Mouse (Mus musculus) testis, adult 2 months (tissue): ENCODE data around the gene Pfn3. TPM values are rescaled to one million over a fixed set of nuclear protein-coding genes. Genes with fewer than 3 reads are reported as not detected.

Source experiments
- H3K27ac ChIP-seq: fragments of 200-500 bp; 2 replicates; pipeline ENCODE4 v1.5.1; 2012; ENCODE audit warnings: low read depth, low read length; ENCODE audit not compliant: control insufficient read depth, insufficient read depth
- H3K27me3 ChIP-seq: fragments of 200-500 bp; 2 replicates; pipeline ENCODE4 v1.6.1; 2012; ENCODE audit warnings: mild to moderate bottlenecking, low read length, moderate library complexity; ENCODE audit not compliant: control insufficient read depth, insufficient read depth
- H3K36me3 ChIP-seq: fragments of 200-500 bp; 2 replicates; pipeline ENCODE4 v1.6.1; 2012; ENCODE audit warnings: mild to moderate bottlenecking, low read length; ENCODE audit not compliant: control insufficient read depth, insufficient read depth
- H3K4me1 ChIP-seq: fragments of 200-500 bp; 2 replicates; pipeline ENCODE4 v1.6.1; 2012; ENCODE audit warnings: low read length; ENCODE audit not compliant: control insufficient read depth, insufficient read depth
- H3K4me3 ChIP-seq: fragments of 200-500 bp; 2 replicates; pipeline ENCODE4 v1.5.1; 2012; ENCODE audit warnings: low read depth, mild to moderate bottlenecking, low read length, moderate library complexity, mixed read lengths; ENCODE audit not compliant: control insufficient read depth
- CTCF ChIP-seq: fragments of 200-500 bp; IDR thresholded peaks from 2 replicates; pipeline ENCODE4 v1.5.1; 2012; ENCODE audit warnings: low read depth, mild to moderate bottlenecking, inconsistent platforms, low read length, moderate library complexity; ENCODE audit not compliant: control insufficient read depth, insufficient read depth, insufficient replicate concordance
- POLR2A ChIP-seq: fragments of 200-500 bp; IDR thresholded peaks from 2 replicates; pipeline ENCODE4 v1.6.1; 2012; ENCODE audit warnings: low read depth, mild to moderate bottlenecking, inconsistent platforms, low read length, moderate library complexity; ENCODE audit not compliant: control insufficient read depth
- polyA plus RNA-seq: library from polyadenylated mRNA; depleted of rRNA; stranded (reverse); fragments of >200 nt; gene quantifications from 2 replicates; pipeline ENCODE4 v1.2.3, GENCODE M21; 2012

The Pfn3 gene
- polyA plus RNA-seq, 1 experiment = 279 TPM

GRCm38 (mm10) chr13:55412643-55413307 lies 2.3 kb downstream of the Pfn3 start:
- Histone ChIP-seq H3K27ac (no peak overlapping the region), H3K4me1 (peaks cover 4% of the 10 kb centered on the region), H3K27me3 (no peaks in the 10 kb centered on the region), H3K4me3 (peak overlapping the region; percentile 15), H3K36me3 (no peaks in the 10 kb centered on the region)
- no peak for TF ChIP-seq CTCF
- TF ChIP-seq POLR2A = no peak

- no peaks in the 10 kb centered on the region for H3K36me3 ChIP-seq
- H3K27ac ChIP-seq = no peak overlapping the region
- H3K27me3 ChIP-seq = no peaks in the 10 kb centered on the region
- H3K4me1 ChIP-seq = peaks cover 4% of the 10 kb centered on the region; the same call in 1 of the 2 replicates
- TF ChIP-seq POLR2A (no peak), CTCF (no peak)
- no peak overlapping the region for H3K4me3 ChIP-seq
Observed at GRCm38 (mm10) chr13:55411826-55412225, 3.2 kb downstream of the Pfn3 start.

- no peak overlapping the region for H3K27ac ChIP-seq
- no peak overlapping the region for H3K4me3 ChIP-seq
- no peaks in the 10 kb centered on the region for H3K27me3 ChIP-seq
- peaks cover 2% of the 10 kb centered on the region; the same call in 1 of the 2 replicates for H3K4me1 ChIP-seq
- no peaks in the 10 kb centered on the region for H3K36me3 ChIP-seq
- TF ChIP-seq CTCF (no peak), POLR2A (no peak)
Observed at GRCm38 (mm10) chr13:55408546-55409120, 6.4 kb downstream of the Pfn3 start.

- Histone ChIP-seq H3K4me3 (no peak overlapping the region), H3K36me3 (no peaks in the 10 kb centered on the region), H3K4me1 (0 out of 2 replicates have a peak, but pooled peaks cover 2% of the 10 kb centered on the region), H3K27ac (no peak overlapping the region), H3K27me3 (no peaks in the 10 kb centered on the region)
- TF ChIP-seq POLR2A = no peak
Observed at GRCm38 (mm10) chr13:55407341-55407740, 7.7 kb downstream of the Pfn3 start.

GRCm38 (mm10) chr13:55405783-55406390 lies 9.1 kb downstream of the Pfn3 start:
- H3K27ac ChIP-seq = no peak overlapping the region
- H3K36me3 ChIP-seq = no peaks in the 10 kb centered on the region
- H3K4me1 ChIP-seq = 0 out of 2 replicates have a peak, but pooled peaks cover 2% of the 10 kb centered on the region
- TF ChIP-seq POLR2A (no peak), CTCF (no peak)
- no peaks in the 10 kb centered on the region for H3K27me3 ChIP-seq
- H3K4me3 ChIP-seq = no peak overlapping the region

- Histone ChIP-seq H3K27ac (no peak overlapping the region), H3K36me3 (no peaks in the 10 kb centered on the region), H3K27me3 (no peaks in the 10 kb centered on the region), H3K4me3 (no peak overlapping the region), H3K4me1 (0 out of 2 replicates have a peak, but pooled peaks cover 2% of the 10 kb centered on the region)
- TF ChIP-seq CTCF = peak; percentile 93
- TF ChIP-seq POLR2A = no peak
Observed at GRCm38 (mm10) chr13:55404853-55405782, 9.9 kb downstream of the Pfn3 start.
